Mouse (Mus musculus) spleen, adult 2 months (tissue): ENCODE data around the gene Gm44805.

Experiments used
- CTCF ChIP-seq: fragments of 200-500 bp; IDR thresholded peaks from 2 replicates; pipeline ENCODE4 v1.5.1; 2011; ENCODE audit warnings: mild to moderate bottlenecking, inconsistent platforms; ENCODE audit not compliant: insufficient read depth, insufficient read length, insufficient replicate concordance; ENCODE audit errors: extremely low read depth
- POLR2A ChIP-seq: fragments of 200-500 bp; IDR thresholded peaks from 2 replicates; pipeline ENCODE4 v1.6.1; 2011; ENCODE audit warnings: low read depth, low read length, inconsistent platforms

DNA sequence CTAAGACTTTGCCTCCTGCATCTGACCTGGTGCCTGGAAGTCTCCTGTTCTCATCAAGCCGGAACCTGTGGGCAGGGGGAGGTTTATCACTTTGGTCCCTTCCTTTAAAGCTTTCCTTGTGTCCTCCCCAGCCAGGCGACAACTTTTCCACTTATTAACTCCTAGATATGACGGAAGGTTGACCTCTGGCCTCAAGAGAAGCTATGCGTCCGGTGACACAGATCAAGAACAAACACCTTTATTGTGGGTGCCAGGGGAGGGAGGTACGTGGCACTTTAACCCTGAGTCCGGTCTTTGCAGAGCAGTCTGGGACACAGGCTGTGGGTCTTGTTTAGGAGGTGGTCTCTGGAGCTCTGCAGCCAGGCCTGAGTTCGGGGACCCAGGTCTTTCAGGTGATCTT lies 3.4 kb downstream of the Gm44805 start, which contains the start of gene Apoc2:
- TF ChIP-seq CTCF, result no peak
- no peak for TF ChIP-seq POLR2A
